Mouse (Mus musculus): ENCODE results near the gene Hist1h2ah.
"Not testable (repeated sequence)": the region's sequence is repeated elsewhere in the genome, so short reads cannot be mapped to it uniquely, and the experiment has no call there.

Gene Hist1h2ah

GRCm38 (mm10) chr13:22035267-22036148 is at the start of gene Hist1h2ah, which contains the start of gene Hist1h2bk:
Gene Hist1h2ah, minus strand, starts transcription at chr13:22035568.
Gene Hist1h2bk, plus strand, starts transcription at chr13:22035870.
- peak; percentile 96 for DNase-seq (ENCODE audit: low read depth)

- not testable (repeated sequence) for DNase-seq (ENCODE audit: low read depth)
Observed at GRCm38 (mm10) chr13:22084140-22084539, 48.8 kb upstream of the Hist1h2ah start, which contains the start of gene Vmn1r188. Gene Vmn1r188, plus strand, starts transcription at chr13:22084440.

- DNase-seq (ENCODE audit: low read depth) = no peak
Observed at GRCm38 (mm10) chr13:22063468-22063867, 28.1 kb upstream of the Hist1h2ah start.

GRCm38 (mm10) chr13:22061422-22061821 is 26.1 kb upstream of the Hist1h2ah start:
- no peak for DNase-seq (ENCODE audit: low read depth)

- no peak for DNase-seq (ENCODE audit: low read depth)
Observed at GRCm38 (mm10) chr13:22053754-22054153, 18.4 kb upstream of the Hist1h2ah start.

GRCm38 (mm10) chr13:22051523-22051859 is 16.1 kb upstream of the Hist1h2ah start:
- no peak for DNase-seq (ENCODE audit: low read depth)

- peak; percentile 90 for DNase-seq (ENCODE audit: low read depth)
Observed at GRCm38 (mm10) chr13:22050591-22051522, 15.5 kb upstream of the Hist1h2ah start.

- DNase-seq (ENCODE audit: low read depth) = no peak
Observed at GRCm38 (mm10) chr13:22049737-22050440, 14.5 kb upstream of the Hist1h2ah start.

- no peak for DNase-seq (ENCODE audit: low read depth)
Observed at GRCm38 (mm10) chr13:22049041-22049440, 13.7 kb upstream of the Hist1h2ah start.

GRCm38 (mm10) chr13:22045311-22045710 is 9.9 kb upstream of the Hist1h2ah start:
- no peak for DNase-seq (ENCODE audit: low read depth)

GRCm38 (mm10) chr13:22044432-22045155 is 9.2 kb upstream of the Hist1h2ah start:
- no peak for DNase-seq (ENCODE audit: low read depth)

GRCm38 (mm10) chr13:22043503-22044431 is 8.4 kb upstream of the Hist1h2ah start:
- peak; percentile 71 for DNase-seq (ENCODE audit: low read depth)

- peak; percentile 98 for DNase-seq (ENCODE audit: low read depth)
Observed at GRCm38 (mm10) chr13:22042568-22043502, 7.5 kb upstream of the Hist1h2ah start, which contains the start of the genes Hist1h2ag and Hist1h2bj. Gene Hist1h2ag, minus strand, starts transcription at chr13:22042944. Gene Hist1h2bj, plus strand, starts transcription at chr13:22043214.

- peak; percentile 55 for DNase-seq (ENCODE audit: low read depth)
Observed at GRCm38 (mm10) chr13:22041651-22042567, 6.5 kb upstream of the Hist1h2ah start.

GRCm38 (mm10) chr13:22041142-22041536 is 5.8 kb upstream of the Hist1h2ah start, which contains the start of gene Hist1h4i:
Gene Hist1h4i, minus strand, starts transcription at chr13:22041362.
- DNase-seq (ENCODE audit: low read depth) = peak; percentile 95

GRCm38 (mm10) chr13:22040464-22041141 is 5.2 kb upstream of the Hist1h2ah start:
- DNase-seq (ENCODE audit: low read depth) = no peak

GRCm38 (mm10) chr13:22039951-22040463 is 4.6 kb upstream of the Hist1h2ah start:
- DNase-seq (ENCODE audit: low read depth) = no peak

Data from c-Kit-positive CD71-positive TER-119-negative erythroid progenitor cells, embryonic 14.5 days (primary cell).